Mouse (Mus musculus): ENCODE data around the gene Hist1h2af.
"Not testable (repeated sequence)": the region's sequence is repeated elsewhere in the genome, so short reads cannot be mapped to it uniquely, and the experiment has no call there.

Hist1h2af gene

GRCm38 (mm10) chr13:23534368-23535131, 844 bp downstream of the Hist1h2af start:
- DNase-seq (ENCODE audit: low read depth in 1 of 2, low spot score in 2 of 2): no peak

GRCm38 (mm10) chr13:23535137-23536075, 1.7 kb downstream of the Hist1h2af start, which contains the start of gene Hist1h3g:
TSS of gene Hist1h3g (plus strand) at chr13:23535422.
- peak; percentile 69 to 74 for DNase-seq (ENCODE audit: low read depth in 1 of 2, low spot score in 2 of 2)

- no peak for DNase-seq (ENCODE audit: low read depth in 1 of 2, low spot score in 2 of 2)
Measured at GRCm38 (mm10) chr13:23536076-23536822, 2.5 kb downstream of the Hist1h2af start.

- DNase-seq (ENCODE audit: low read depth in 1 of 2, low spot score in 2 of 2): no peak
Measured at GRCm38 (mm10) chr13:23537006-23537710, 3.5 kb downstream of the Hist1h2af start.

GRCm38 (mm10) chr13:23538249-23538648, 4.5 kb downstream of the Hist1h2af start:
- no peak for DNase-seq (ENCODE audit: low read depth in 1 of 2, low spot score in 2 of 2)

- DNase-seq (ENCODE audit: low read depth in 1 of 2, low spot score in 2 of 2): not testable (repeated sequence)
Measured at GRCm38 (mm10) chr13:23539821-23540220, 6.1 kb downstream of the Hist1h2af start.

GRCm38 (mm10) chr13:23541497-23541896, 7.8 kb downstream of the Hist1h2af start:
- no peak for DNase-seq (ENCODE audit: low read depth in 1 of 2, low spot score in 2 of 2)

- DNase-seq (ENCODE audit: low read depth in 1 of 2, low spot score in 2 of 2): not testable (repeated sequence)
Measured at GRCm38 (mm10) chr13:23542225-23542980, 8.7 kb downstream of the Hist1h2af start.

- DNase-seq (ENCODE audit: low read depth in 1 of 2, low spot score in 2 of 2): peak; percentile 60 to 66
Measured at GRCm38 (mm10) chr13:23542999-23543607, 9.4 kb downstream of the Hist1h2af start, which contains the start of gene Hist1h2bh. TSS of gene Hist1h2bh (minus strand) at chr13:23543392.

- DNase-seq (ENCODE audit: low read depth in 1 of 2, low spot score in 2 of 2): peak; percentile 66 to 77
Measured at GRCm38 (mm10) chr13:23543965-23544786, 10.5 kb downstream of the Hist1h2af start, which contains the start of gene Hist1h3f. TSS of gene Hist1h3f (plus strand) at chr13:23544052.

- DNase-seq (ENCODE audit: low read depth in 1 of 2, low spot score in 2 of 2): peak in 1 of 2 experiments; percentile 28
Measured at GRCm38 (mm10) chr13:23544787-23545120, 11.0 kb downstream of the Hist1h2af start.

GRCm38 (mm10) chr13:23546694-23547093, 13.0 kb downstream of the Hist1h2af start:
- no peak for DNase-seq (ENCODE audit: low read depth in 1 of 2, low spot score in 2 of 2)

- DNase-seq (ENCODE audit: low read depth in 1 of 2, low spot score in 2 of 2): no peak
Measured at GRCm38 (mm10) chr13:23550761-23551145, 17.0 kb downstream of the Hist1h2af start.

- DNase-seq (ENCODE audit: low read depth in 1 of 2, low spot score in 2 of 2): peak; percentile 72 to 78
Measured at GRCm38 (mm10) chr13:23551146-23551834, 17.6 kb downstream of the Hist1h2af start, which contains the start of gene Hist1h4f. TSS of gene Hist1h4f (minus strand) at chr13:23551648.

GRCm38 (mm10) chr13:23551931-23552914, 18.5 kb downstream of the Hist1h2af start:
- DNase-seq (ENCODE audit: low read depth in 1 of 2, low spot score in 2 of 2): no peak

- no peak for DNase-seq (ENCODE audit: low read depth in 1 of 2, low spot score in 2 of 2)
Measured at GRCm38 (mm10) chr13:23552962-23553361, 19.3 kb downstream of the Hist1h2af start, which contains the start of gene Hist1h1d. TSS of gene Hist1h1d (plus strand) at chr13:23553262.
